Mouse (Mus musculus) heart, postnatal 0 days (tissue): Measurements from ENCODE around the gene Fut9. TPM values are rescaled to one million over a fixed set of nuclear protein-coding genes. Genes with fewer than 3 reads are reported as not detected.

Experiments used
- ATAC-seq: fragments of 200-750 bp; cut with Nextera tagmentation; 2 replicates; pipeline ENCODE4 v1.8.0; 2017; ENCODE audit warnings: low read depth, moderate number of reproducible peaks, moderate library complexity; ENCODE audit not compliant: insufficient read depth
- DNase-seq: peaks from one replicate; pipeline ENCODE4 v3.0.0-alpha.2; 2016; ENCODE audit warnings: low spot score
- H3K27ac ChIP-seq: fragments of 300-500 bp; sonication (generic); 2 replicates; pipeline ENCODE4 v1.5.1; 2014; ENCODE audit warnings: low read depth, mild to moderate bottlenecking
- H3K27me3 ChIP-seq: fragments of 300-500 bp; sonication (generic); 2 replicates; pipeline ENCODE4 v1.6.1; 2014; ENCODE audit warnings: low read length, mixed read lengths; ENCODE audit not compliant: control insufficient read depth, insufficient read depth
- H3K36me3 ChIP-seq: fragments of 300-500 bp; sonication (generic); replicated peaks from 2 replicates; pipeline ENCODE4 v1.6.1; 2014; ENCODE audit warnings: low read length, mixed read lengths; ENCODE audit not compliant: control insufficient read depth, insufficient read depth
- H3K4me1 ChIP-seq: fragments of 300-500 bp; sonication (generic); 2 replicates; pipeline ENCODE4 v1.6.1; 2014; ENCODE audit warnings: antibody characterized with exemption; ENCODE audit not compliant: control insufficient read depth, insufficient read depth
- H3K4me2 ChIP-seq: fragments of 300-500 bp; sonication (generic); 2 replicates; pipeline ENCODE4 v1.6.1; 2014; ENCODE audit warnings: low read depth, mild to moderate bottlenecking, low read length, moderate library complexity
- H3K4me3 ChIP-seq: fragments of 300-500 bp; sonication (generic); 2 replicates; pipeline ENCODE4 v1.5.1; 2014; ENCODE audit warnings: low read depth, low read length
- H3K9ac ChIP-seq: fragments of 300-500 bp; sonication (generic); replicated peaks from 2 replicates; pipeline ENCODE4 v1.6.1; 2014; ENCODE audit warnings: low read depth, low read length, mixed read lengths
- H3K9me3 ChIP-seq: fragments of 300-500 bp; sonication (generic); replicated peaks from 2 replicates; pipeline ENCODE4 v1.6.1; 2016; ENCODE audit warnings: low read length; ENCODE audit not compliant: control insufficient read depth
- CTCF ChIP-seq: IDR thresholded peaks from 2 replicates; pipeline ENCODE4 v1.5.1; 2016; ENCODE audit warnings: antibody characterized with exemption, control low read depth, low read depth
- EP300 ChIP-seq: IDR thresholded peaks from 2 replicates; pipeline ENCODE4 v1.6.1; 2016; ENCODE audit warnings: antibody characterized with exemption, low read depth
- WGBS: fragments of 180-500 bp; shearing (Covaris S2); extraction: QIAGEN DNeasy Blood & Tissue Kit; methylation state at CpG from one replicate; pipeline ENCODE4 v1.1.7; 2014; 5-methylcytosine and 5-hydroxymethylcytosine counted together
- polyA plus RNA-seq: library from polyadenylated mRNA; unstranded; fragments of >200 nt; fragmentation: Nextera tagmentation; extraction: Ambion mirVana; gene quantifications from 2 replicates; pipeline ENCODE4 v1.2.1, GENCODE M21; 2015
- total RNA-seq: library from RNA; depleted of rRNA; stranded (reverse); fragments of >200 nt; gene quantifications from 2 replicates; pipeline ENCODE4 v1.2.3, GENCODE M21; 2014; ENCODE audit warnings: low replicate concordance

Fut9 gene
- total and polyA plus RNA-seq, 2 experiments from 2014 or later = 0.65 TPM; not detected in 1

DNA sequence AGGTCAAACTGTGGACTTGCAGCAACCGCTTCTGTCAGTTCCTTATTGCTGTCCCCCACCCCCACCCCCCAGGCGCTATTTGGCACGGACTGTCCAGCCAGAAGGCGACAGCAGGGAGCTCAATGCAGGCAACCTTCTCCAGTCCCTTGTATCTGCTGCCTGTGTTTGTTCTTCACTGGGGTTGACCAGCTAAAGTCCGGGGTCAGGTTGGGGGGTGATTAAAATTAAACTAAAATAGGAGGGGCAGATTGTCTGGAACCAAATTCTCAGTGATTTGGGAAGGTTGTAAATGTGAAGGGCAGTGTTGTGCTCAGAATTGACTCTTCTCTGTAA lies 206 bp upstream of the Fut9 start:
- Histone ChIP-seq H3K4me1 (peaks cover 4% of the 10 kb centered on the region; the same call in 1 of the 2 replicates), H3K27me3 (peaks cover 13% of the 10 kb centered on the region), H3K36me3 (no peaks in the 10 kb centered on the region), H3K9me3 (no peaks in the 10 kb centered on the region), H3K4me3 (peak overlapping the region; percentile 41; the same call in 1 of the 2 replicates), H3K9ac (no peak overlapping the region), H3K4me2 (peak overlapping the region; percentile 68), H3K27ac (no peak overlapping the region)
- TF ChIP-seq EP300 = no peak
- no peak for TF ChIP-seq CTCF
- no peak for DNase-seq
- no peak for ATAC-seq
- WGBS = 2% methylated on average over 5 of the region's 5 CpGs

DNA sequence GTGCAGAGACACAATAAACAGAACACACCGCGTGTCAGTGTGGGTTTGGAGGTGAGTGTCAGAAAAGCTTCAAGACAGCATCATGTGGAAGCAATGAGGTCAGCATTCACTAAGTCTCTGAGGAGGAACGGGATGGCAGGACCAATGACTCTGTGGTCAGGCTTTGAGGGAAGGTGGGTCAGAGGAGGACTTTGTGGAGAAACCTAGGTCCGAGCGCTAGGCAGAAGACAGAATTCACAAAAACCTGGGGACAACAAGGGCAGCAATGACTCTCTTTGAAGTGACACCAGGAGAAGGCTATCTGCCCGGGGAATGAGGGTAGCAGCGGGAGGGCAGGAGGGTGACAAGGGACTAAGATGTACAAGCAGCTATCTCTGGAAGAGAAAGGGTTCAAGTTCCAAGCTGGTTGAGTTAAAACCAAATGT lies 981 bp downstream of the Fut9 start:
- H3K4me3 ChIP-seq = peak overlapping the region; percentile 41
- TF ChIP-seq EP300 (no peak), CTCF (no peak)
- peaks cover 4% of the 10 kb centered on the region; the same call in 1 of the 2 replicates for H3K4me1 ChIP-seq
- no peak overlapping the region for H3K9ac ChIP-seq
- H3K27ac ChIP-seq = no peak overlapping the region
- 2% methylated on average over 7 of the region's 7 CpGs for WGBS
- H3K27me3 ChIP-seq = peaks cover 13% of the 10 kb centered on the region
- no peak for DNase-seq
- H3K36me3 ChIP-seq = no peaks in the 10 kb centered on the region
- H3K4me2 ChIP-seq = peak overlapping the region; percentile 68
- no peak for ATAC-seq
- no peaks in the 10 kb centered on the region for H3K9me3 ChIP-seq

DNA sequence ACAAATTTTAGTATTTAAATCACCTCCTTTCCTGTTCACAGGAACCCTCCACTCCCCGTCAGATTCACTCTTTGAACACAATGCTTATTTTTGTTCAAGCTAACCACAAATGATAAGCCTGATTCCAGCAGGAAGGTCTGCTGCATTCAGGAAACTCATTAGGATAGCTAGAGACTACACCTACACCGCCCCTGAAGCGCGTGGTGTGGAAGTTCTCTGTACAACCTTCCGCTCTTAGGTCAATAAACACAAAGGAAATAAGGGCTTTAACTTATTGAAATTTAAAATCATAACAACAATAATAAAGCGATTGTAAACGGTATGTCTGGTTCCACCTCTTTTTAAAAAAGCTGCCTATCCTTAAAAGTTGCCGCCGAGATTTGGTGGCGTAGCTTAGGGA lies 1.6 kb downstream of the Fut9 start:
- H3K27me3 ChIP-seq = peaks cover 13% of the 10 kb centered on the region
- H3K4me3 ChIP-seq = no peak overlapping the region
- TF ChIP-seq CTCF (no peak), EP300 (no peak)
- no peaks in the 10 kb centered on the region for H3K9me3 ChIP-seq
- DNase-seq = no peak
- H3K36me3 ChIP-seq = no peaks in the 10 kb centered on the region
- peaks cover 4% of the 10 kb centered on the region; the same call in 1 of the 2 replicates for H3K4me1 ChIP-seq
- no peak overlapping the region for H3K27ac ChIP-seq
- no peak for ATAC-seq
- no peak overlapping the region for H3K9ac ChIP-seq
- 22% methylated on average over 10 of the region's 10 CpGs for WGBS
- no peak overlapping the region for H3K4me2 ChIP-seq

DNA sequence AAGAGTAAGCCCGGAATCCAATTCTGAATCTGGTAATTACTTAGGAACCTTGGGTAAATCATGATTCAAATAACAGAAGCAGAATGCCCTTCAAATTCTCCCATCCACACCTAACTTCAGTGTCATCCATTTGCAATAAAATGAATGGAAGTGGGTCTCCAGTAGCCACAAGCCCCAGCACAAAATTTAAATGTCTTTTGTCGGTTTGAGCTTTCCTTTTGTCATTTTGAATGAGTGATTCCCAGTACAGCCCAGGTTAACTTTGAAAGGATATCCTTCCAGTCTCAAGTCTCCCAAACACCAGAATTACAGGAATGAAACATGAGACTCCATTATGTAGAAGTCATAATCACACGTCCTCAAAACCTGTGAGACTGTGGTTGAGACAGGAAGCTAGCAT lies 3.9 kb downstream of the Fut9 start:
- peaks cover 13% of the 10 kb centered on the region for H3K27me3 ChIP-seq
- ATAC-seq (no peak), DNase-seq (no peak)
- H3K4me3 ChIP-seq = no peak overlapping the region
- H3K9ac ChIP-seq = no peak overlapping the region
- TF ChIP-seq CTCF (no peak), EP300 (no peak)
- H3K36me3 ChIP-seq = no peaks in the 10 kb centered on the region
- H3K4me2 ChIP-seq = no peak overlapping the region
- H3K9me3 ChIP-seq = no peaks in the 10 kb centered on the region
- WGBS = 43% methylated on average over 3 of the region's 3 CpGs
- H3K27ac ChIP-seq = no peak overlapping the region
- H3K4me1 ChIP-seq = peaks cover 4% of the 10 kb centered on the region; the same call in 1 of the 2 replicates

DNA sequence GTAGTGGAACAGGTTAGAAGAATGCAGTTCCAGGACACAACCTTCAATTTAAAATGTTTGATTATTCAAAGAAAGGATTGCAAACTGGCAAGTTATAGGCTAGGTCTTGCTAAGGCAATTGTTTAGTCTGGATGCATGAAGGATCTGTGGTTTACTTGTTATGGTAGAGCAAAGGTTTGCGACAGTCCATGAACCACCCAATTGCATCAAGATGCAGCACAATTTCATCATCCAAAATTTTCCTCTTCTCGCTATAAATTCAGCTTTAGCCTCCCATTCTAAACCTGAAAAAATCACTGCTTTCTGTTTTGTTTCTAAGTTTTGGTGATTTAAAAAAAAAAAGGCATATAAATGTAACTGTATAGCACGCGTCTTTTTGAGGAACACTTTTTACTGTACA lies 14.8 kb downstream of the Fut9 start:
- H3K4me3 ChIP-seq = no peak overlapping the region
- ATAC-seq (no peak), DNase-seq (no peak)
- H3K4me2 ChIP-seq = no peak overlapping the region
- 89% methylated on average over 4 of the region's 4 CpGs for WGBS
- H3K9ac ChIP-seq = no peak overlapping the region
- no peaks in the 10 kb centered on the region for H3K4me1 ChIP-seq
- no peak for TF ChIP-seq EP300
- H3K27ac ChIP-seq = no peak overlapping the region
- H3K36me3 ChIP-seq = no peaks in the 10 kb centered on the region
- no peaks in the 10 kb centered on the region for H3K9me3 ChIP-seq
- H3K27me3 ChIP-seq = no peaks in the 10 kb centered on the region

DNA sequence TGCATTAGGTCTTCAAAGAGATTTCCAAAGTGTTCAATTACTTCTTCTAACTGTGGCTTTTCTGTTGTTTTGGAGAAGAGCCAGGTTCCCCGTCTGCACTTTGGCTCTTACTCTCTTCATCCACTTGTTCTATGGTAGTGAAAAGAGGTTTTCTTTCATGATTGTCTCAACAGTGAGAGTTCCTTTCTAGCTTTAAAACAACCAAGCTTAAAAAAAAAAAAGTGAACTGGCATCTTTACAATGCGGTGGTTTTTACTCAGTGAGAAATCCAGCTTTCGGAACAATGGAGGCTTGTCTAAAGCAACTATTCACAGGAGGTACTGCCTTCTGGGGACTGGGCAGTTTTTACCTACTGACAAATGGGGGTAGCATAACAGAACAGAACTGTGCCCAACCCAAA lies 31.4 kb downstream of the Fut9 start:
- no peak overlapping the region for H3K9ac ChIP-seq
- H3K4me2 ChIP-seq = no peak overlapping the region
- H3K27me3 ChIP-seq = no peaks in the 10 kb centered on the region
- no peaks in the 10 kb centered on the region for H3K36me3 ChIP-seq
- TF ChIP-seq EP300 (no peak), CTCF (no peak)
- H3K4me3 ChIP-seq = no peak overlapping the region
- DNase-seq (no peak), ATAC-seq (no peak)
- no peaks in the 10 kb centered on the region for H3K9me3 ChIP-seq
- no peak overlapping the region for H3K27ac ChIP-seq
- WGBS = 64% methylated on average over 3 of the region's 3 CpGs
- H3K4me1 ChIP-seq = no peaks in the 10 kb centered on the region
